Mouse (Mus musculus): ENCODE results near the gene Ampd2.

DNA sequence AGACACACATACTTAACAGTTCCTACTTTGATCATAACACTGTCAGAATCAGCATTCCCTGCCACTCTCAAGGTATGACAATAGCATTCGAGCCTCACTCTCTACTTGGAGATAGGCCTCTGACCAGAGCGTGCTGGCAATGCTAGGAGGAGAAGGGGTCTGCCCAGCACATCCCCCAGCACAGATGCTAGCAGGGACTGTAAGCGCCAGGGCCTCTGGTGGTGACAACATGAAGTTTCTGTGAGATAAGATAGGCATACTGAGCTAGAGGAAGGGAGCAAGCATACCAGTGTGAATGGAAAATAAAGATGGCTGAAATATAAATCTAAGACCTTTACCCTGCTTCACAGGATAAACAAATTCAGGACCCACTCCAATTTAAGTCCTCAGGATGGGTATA is 18.8 kb upstream of the Ampd2 start:
- TF ChIP-seq POLR2A (IDR thresholded peaks at IDR 0.05; ENCODE audit: extremely low read depth, insufficient read depth, low read length) (no peak), CTCF (IDR thresholded peaks at IDR 0.05; ENCODE audit: low read depth, low read length) (no peak)

Measured in liver, adult 2 months (tissue).